ENCODE assay signal across 11 mouse cellular contexts in genomic region chr3:37182415-37183269, GRCm38 (mm10). TPM values are rescaled to one million over a fixed set of nuclear protein-coding genes. Genes with fewer than 3 reads are reported as not detected.
A peak's percentile ranks its signal among the peaks of the same experiment; 100 is the strongest.
DNase-seq lines count a peak whose midpoint lies in the region; ATAC-seq lines count a peak whose summit lies in the region.
"Had no signal": no experiment of that assay in that cellular context is flagged by ENCODE, and none has a peak within 500 bp of the region (broad histone marks: within the 10 kb centered on the region; RNA-seq: fewer than 3 reads in every experiment).

No protein-coding gene starts in this region.

- no peak for ATAC-seq in hindbrain, embryonic 11.5 days (ENCODE audit: low FRiP score)
- no peak for ATAC-seq in liver, embryonic 12.5 days

- no peak overlapping the region for H3K4me2 ChIP-seq in hindbrain, embryonic 11.5 days (replicated peaks; ENCODE audit: low read depth, low read length)
- no peak overlapping the region for H3K4me2 ChIP-seq in liver, embryonic 12.5 days
- H3K4me2 ChIP-seq: embryonic facial prominence, embryonic 13.5 days had no signal

- no peaks in the 10 kb centered on the region for H3K36me3 ChIP-seq in hindbrain, embryonic 10.5 days
- H3K36me3 ChIP-seq in hindbrain, embryonic 11.5 days (ENCODE audit: control insufficient read depth, insufficient read depth, low read length): no peaks in the 10 kb centered on the region
- H3K36me3 ChIP-seq in liver, embryonic 12.5 days: no peaks in the 10 kb centered on the region
- H3K36me3 ChIP-seq: embryonic facial prominence, embryonic 13.5 days had no signal

- H3K9me3 ChIP-seq in hindbrain, embryonic 10.5 days: no peaks in the 10 kb centered on the region
- no peaks in the 10 kb centered on the region for H3K9me3 ChIP-seq in hindbrain, embryonic 11.5 days (ENCODE audit: control insufficient read depth, low read length)
- H3K9me3 ChIP-seq in liver, embryonic 12.5 days (replicated peaks): no peaks in the 10 kb centered on the region
- H3K9me3 ChIP-seq: embryonic facial prominence, embryonic 13.5 days had no signal

- DNase-seq in hindbrain, embryonic 10.5 days (ENCODE audit: low spot score): peak; percentile 17
- DNase-seq in hindbrain, embryonic 11.5 days (ENCODE audit: low spot score): no peak
- peak; percentile 30 to 52 for DNase-seq in cerebellum, postnatal 10 days
- DNase-seq in heart, postnatal 4 days: peak; percentile 18
- DNase-seq in lung, postnatal 25 days (ENCODE audit: low spot score): peak; percentile 7
- DNase-seq in thymus, postnatal 4 days: no peak
- DNase-seq in spleen, postnatal 14 days (ENCODE audit: low spot score in 2 of 2): no peak

- H3K4me3 ChIP-seq in hindbrain, embryonic 10.5 days: no peak overlapping the region
- no peak overlapping the region for H3K4me3 ChIP-seq in hindbrain, embryonic 11.5 days (ENCODE audit: low read depth, low read length)
- H3K4me3 ChIP-seq in liver, embryonic 12.5 days: no peak overlapping the region
- H3K4me3 ChIP-seq: embryonic facial prominence, embryonic 13.5 days; left cerebral cortex, adult 2 months had no signal

- peak overlapping the region; percentile 29; the same call in 1 of the 2 replicates for H3K27ac ChIP-seq in hindbrain, embryonic 10.5 days
- no peak overlapping the region for H3K27ac ChIP-seq in hindbrain, embryonic 11.5 days (ENCODE audit: low read depth, low read length)
- no peak overlapping the region for H3K27ac ChIP-seq in liver, embryonic 12.5 days
- H3K27ac ChIP-seq: embryonic facial prominence, embryonic 13.5 days; left cerebral cortex, adult 2 months had no signal

- H3K27me3 ChIP-seq in hindbrain, embryonic 10.5 days (ENCODE audit: insufficient read depth, poor library complexity, severe bottlenecking): no peaks in the 10 kb centered on the region; the same call in 1 of the 2 replicates
- no peaks in the 10 kb centered on the region for H3K27me3 ChIP-seq in hindbrain, embryonic 11.5 days (ENCODE audit: control insufficient read depth, insufficient read depth, low read length)
- peaks cover 10% of the 10 kb centered on the region; the same call in 1 of the 2 replicates for H3K27me3 ChIP-seq in liver, embryonic 12.5 days (replicated peaks)
- H3K27me3 ChIP-seq: embryonic facial prominence, embryonic 13.5 days had no signal

- H3K9ac ChIP-seq in hindbrain, embryonic 11.5 days (ENCODE audit: low read depth, low read length): no peak overlapping the region
- H3K9ac ChIP-seq in liver, embryonic 12.5 days: no peak overlapping the region
- H3K9ac ChIP-seq: embryonic facial prominence, embryonic 13.5 days had no signal

- peaks cover 19% of the 10 kb centered on the region for H3K4me1 ChIP-seq in hindbrain, embryonic 10.5 days (replicated peaks)
- no peaks in the 10 kb centered on the region for H3K4me1 ChIP-seq in hindbrain, embryonic 11.5 days (replicated peaks; ENCODE audit: control insufficient read depth, insufficient read depth, low read length)
- H3K4me1 ChIP-seq in liver, embryonic 12.5 days: no peaks in the 10 kb centered on the region

- WGBS in hindbrain, embryonic 10.5 days: 36% methylated on average over 16 of the region's 16 CpGs
- whole genome bisulfite sequencing in hindbrain, embryonic 11.5 days: 42% methylated on average over 16 of the region's 16 CpGs
- 48% methylated on average over 16 of the region's 16 CpGs for WGBS in liver, embryonic 12.5 days (ENCODE audit: insufficient replicate concordance)

RNA-seq across cellular contexts. Expression of gene Il21, which starts 49.8 kb away (rescaled TPM):
- not detected in 2 replicates for polyA plus RNA-seq in hindbrain, embryonic 10.5 days (2016; fragmentation: Nextera tagmentation; extraction: Ambion mirVana)
- polyA plus RNA-seq in hindbrain, embryonic 11.5 days (2014; fragmentation: Nextera tagmentation; extraction: Ambion mirVana): not detected in 2 replicates
- not detected for total RNA-seq in heart, postnatal 4 days (2021)
- not detected in 2 replicates for polyA plus RNA-seq in liver, embryonic 12.5 days (2016; fragmentation: Nextera tagmentation; extraction: Ambion mirVana)
- total RNA-seq: ES-E14 had no signal
- polyA plus RNA-seq: embryonic facial prominence, embryonic 13.5 days had no signal

RNA-seq across cellular contexts. Expression of gene Il2, which starts 56.9 kb away (rescaled TPM):
- polyA plus RNA-seq in hindbrain, embryonic 10.5 days (2016; fragmentation: Nextera tagmentation; extraction: Ambion mirVana): 0.18 and 0.35 TPM in 2 replicates
- polyA plus RNA-seq in hindbrain, embryonic 11.5 days (2014; fragmentation: Nextera tagmentation; extraction: Ambion mirVana): 0.64 and 0.73 TPM in 2 replicates
- not detected for total RNA-seq in heart, postnatal 4 days (2021)
- 0.26 TPM in 1 of 2 replicates, not detected in the other for polyA plus RNA-seq in liver, embryonic 12.5 days (2016; fragmentation: Nextera tagmentation; extraction: Ambion mirVana)
- total RNA-seq: ES-E14; left cerebral cortex, adult 2 months had no signal

Comparison
In these comparisons a context has a peak if more than half of its experiments do, and no peak if none do; other contexts are left out.
1. DNase-seq: peak in hindbrain, embryonic 10.5 days (single experiment), cerebellum, postnatal 10 days (2 of 2), heart, postnatal 4 days (single experiment) and lung, postnatal 25 days (single experiment); none in hindbrain, embryonic 11.5 days (single experiment), thymus, postnatal 4 days (single experiment) and spleen, postnatal 14 days (0 of 2).